Mouse (Mus musculus) G1E (cell line): Measurements from ENCODE around the gene Cdc42se2.

ENCODE experiments used
- CTCF ChIP-seq: IDR thresholded peaks from 2 replicates; pipeline ENCODE4 v1.5.1; 2012; ENCODE audit warnings: low read depth, low read length, inconsistent platforms, mixed read lengths
- GATA1 ChIP-seq: IDR thresholded peaks from 2 replicates; pipeline ENCODE4 v1.6.1; 2012; ENCODE audit warnings: borderline replicate concordance, low read length, inconsistent platforms, mixed read lengths
- POLR2AphosphoS5 ChIP-seq: IDR thresholded peaks from 2 replicates; pipeline ENCODE4 v1.6.1; 2012; ENCODE audit warnings: low read depth, low read length, inconsistent platforms; ENCODE audit not compliant: insufficient replicate concordance
- TAL1 ChIP-seq: conservative IDR thresholded peaks from 2 replicates; pipeline ENCODE4 v1.6.1; 2012; ENCODE audit warnings: low read depth, low read length, inconsistent platforms, mixed read lengths

DNA sequence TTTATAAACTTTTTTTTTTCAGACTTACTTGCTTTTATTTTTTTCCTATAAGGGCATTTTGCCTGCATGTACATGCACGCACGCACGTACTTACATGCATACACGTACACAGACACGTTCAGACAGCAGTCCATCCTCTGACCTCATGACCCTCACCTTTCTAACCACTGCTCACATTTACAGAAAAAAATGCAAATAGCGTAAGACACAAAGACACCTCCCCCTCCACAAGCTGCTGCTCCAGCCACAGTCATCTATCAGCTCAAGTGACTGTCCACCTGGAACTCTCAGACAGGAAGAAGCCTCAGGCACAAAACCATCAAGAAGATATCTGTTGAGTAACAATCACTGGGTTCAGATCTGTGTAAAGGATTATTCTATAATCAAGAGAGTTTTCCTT, 5.2 kb downstream of the Cdc42se2 start:
- TF ChIP-seq CTCF = no peak
- no peak for TF ChIP-seq TAL1
- TF ChIP-seq GATA1 = no peak
- no peak for TF ChIP-seq POLR2AphosphoS5
